Mouse (Mus musculus) embryonic facial prominence, embryonic 15.5 days (tissue): ENCODE data around the gene Wnt8b. TPM values are rescaled to one million over a fixed set of nuclear protein-coding genes. Genes with fewer than 3 reads are reported as not detected.

ENCODE experiments used
- ATAC-seq: fragments of 200-750 bp; cut with Nextera tagmentation; 2 replicates; pipeline ENCODE4 v1.8.0; 2017; ENCODE audit warnings: low read depth, moderate TSS enrichment; ENCODE audit not compliant: insufficient number of reproducible peaks, low FRiP score, low TSS enrichment
- H3K27ac ChIP-seq: fragments of 300-500 bp; sonication (generic); replicated peaks from 2 replicates; pipeline ENCODE4 v1.5.1; 2015; ENCODE audit warnings: mild to moderate bottlenecking, inconsistent platforms
- H3K27me3 ChIP-seq: fragments of 300-500 bp; sonication (generic); 2 replicates; pipeline ENCODE4 v1.6.1; 2015; ENCODE audit warnings: inconsistent platforms
- H3K36me3 ChIP-seq: fragments of 300-500 bp; sonication (generic); 2 replicates; pipeline ENCODE4 v1.6.1; 2015; ENCODE audit warnings: mild to moderate bottlenecking, inconsistent platforms
- H3K4me1 ChIP-seq: fragments of 300-500 bp; sonication (generic); 2 replicates; pipeline ENCODE4 v1.6.1; 2015; ENCODE audit warnings: inconsistent platforms
- H3K4me2 ChIP-seq: fragments of 300-500 bp; sonication (generic); replicated peaks from 2 replicates; pipeline ENCODE4 v1.6.1; 2015; ENCODE audit warnings: mild to moderate bottlenecking, inconsistent platforms
- H3K4me3 ChIP-seq: fragments of 300-500 bp; sonication (generic); replicated peaks from 2 replicates; pipeline ENCODE4 v1.5.1; 2015; ENCODE audit warnings: mild to moderate bottlenecking, inconsistent platforms
- H3K9ac ChIP-seq: fragments of 300-500 bp; sonication (generic); 2 replicates; pipeline ENCODE4 v1.6.1; 2015; ENCODE audit warnings: inconsistent platforms
- H3K9me3 ChIP-seq: fragments of 300-500 bp; sonication (generic); replicated peaks from 2 replicates; pipeline ENCODE4 v1.6.1; 2016; ENCODE audit warnings: inconsistent platforms
- WGBS: fragments of 180-500 bp; shearing (Covaris S2); methylation state at CpG from one replicate; pipeline ENCODE4 v1.1.7; 2015; 5-methylcytosine and 5-hydroxymethylcytosine counted together
- polyA plus RNA-seq: library from polyadenylated mRNA; unstranded; fragments of >200 nt; fragmentation: Nextera tagmentation; extraction: Ambion mirVana; gene quantifications from 2 replicates; pipeline ENCODE4 v1.2.1, GENCODE M21; 2015

Wnt8b gene
- polyA plus RNA-seq, 1 experiment from 2014 or later = not detected

DNA sequence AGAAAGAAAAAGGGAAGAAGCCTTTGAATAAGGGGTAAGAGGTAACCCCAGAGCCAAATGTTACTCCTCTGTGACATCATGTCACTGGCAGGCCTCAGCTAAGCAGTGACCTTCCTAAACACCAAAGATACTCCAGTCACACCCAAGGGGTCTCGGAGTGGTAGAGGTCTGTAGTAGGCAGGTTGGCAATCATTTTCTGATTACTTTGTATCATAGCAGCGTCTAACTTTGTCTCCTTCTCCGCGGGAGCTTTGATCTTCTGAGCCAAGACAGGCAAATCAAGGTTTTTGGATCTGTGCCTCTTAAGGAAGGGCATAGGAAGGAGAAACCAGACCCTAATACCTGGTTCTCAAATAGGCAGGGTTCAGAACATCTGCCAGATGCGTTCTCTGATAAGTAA is 19.3 kb downstream of the Wnt8b start:
- Histone ChIP-seq H3K27ac (no peak overlapping the region), H3K36me3 (no peaks in the 10 kb centered on the region), H3K4me2 (no peak overlapping the region), H3K4me3 (no peak overlapping the region), H3K27me3 (peaks cover 84% of the 10 kb centered on the region), H3K9me3 (no peaks in the 10 kb centered on the region), H3K4me1 (peaks cover 17% of the 10 kb centered on the region), H3K9ac (no peak overlapping the region)
- no peak for ATAC-seq
- WGBS = 23% methylated on average over 5 of the region's 5 CpGs

- H3K27me3 ChIP-seq = peaks cover 91% of the 10 kb centered on the region
- H3K4me3 ChIP-seq = no peak overlapping the region
- ATAC-seq = no peak
- WGBS = 17% methylated on average over 11 of the region's 11 CpGs
- no peak overlapping the region for H3K27ac ChIP-seq
- H3K9ac ChIP-seq = no peak overlapping the region
- peaks cover 17% of the 10 kb centered on the region for H3K4me1 ChIP-seq
- no peaks in the 10 kb centered on the region for H3K9me3 ChIP-seq
- no peaks in the 10 kb centered on the region for H3K36me3 ChIP-seq
- H3K4me2 ChIP-seq = no peak overlapping the region
Measured at GRCm38 (mm10) chr19:44513054-44513833, 20.0 kb downstream of the Wnt8b start.

DNA sequence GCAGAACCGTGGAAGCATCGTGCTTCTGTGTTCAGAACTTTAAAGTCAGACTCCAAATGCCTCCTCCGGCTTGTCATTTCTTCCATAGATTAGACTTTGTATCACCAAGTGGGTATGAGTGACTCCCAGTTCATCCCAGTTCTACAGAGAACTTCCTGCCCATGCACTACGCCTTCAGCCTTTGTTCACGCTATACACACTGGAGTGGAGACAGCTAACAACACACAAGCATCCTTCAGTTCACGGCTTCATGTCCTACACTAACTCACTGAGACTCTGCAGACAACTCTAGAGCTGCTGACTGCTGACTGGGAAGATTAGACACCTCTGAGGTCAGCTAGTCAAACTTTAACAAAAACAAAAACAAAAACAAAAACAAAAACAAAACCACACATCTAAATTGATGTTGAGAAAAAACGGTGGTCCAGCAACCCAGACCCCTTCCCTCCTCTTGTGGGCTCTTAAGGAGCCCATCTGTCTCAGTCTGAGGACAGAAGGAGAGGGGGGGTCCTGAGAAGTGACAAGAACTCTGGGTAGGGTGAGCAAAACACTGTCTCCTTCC is 20.7 kb downstream of the Wnt8b start:
- 25% methylated on average over 7 of the region's 7 CpGs for WGBS
- Histone ChIP-seq H3K27me3 (peaks cover 89% of the 10 kb centered on the region), H3K9me3 (no peaks in the 10 kb centered on the region), H3K27ac (no peak overlapping the region), H3K4me1 (peaks cover 17% of the 10 kb centered on the region), H3K4me3 (no peak overlapping the region), H3K4me2 (no peak overlapping the region), H3K9ac (no peak overlapping the region), H3K36me3 (no peaks in the 10 kb centered on the region)
- no peak for ATAC-seq

GRCm38 (mm10) chr19:44514521-44515451 is 21.5 kb downstream of the Wnt8b start:
- H3K27me3 ChIP-seq = peaks cover 83% of the 10 kb centered on the region
- no peak for ATAC-seq
- 17% methylated on average over 14 of the region's 14 CpGs for WGBS

GRCm38 (mm10) chr19:44515769-44516168 is 22.5 kb downstream of the Wnt8b start:
- peaks cover 73% of the 10 kb centered on the region for H3K27me3 ChIP-seq
- WGBS = 55% methylated on average over 6 of the region's 6 CpGs

More at GRCm38 (mm10) chr19:44514521-44515451, 21.5 kb downstream of the Wnt8b start:
- Histone ChIP-seq H3K4me2 (no peak overlapping the region), H3K9me3 (no peaks in the 10 kb centered on the region), H3K36me3 (no peaks in the 10 kb centered on the region), H3K4me1 (peaks cover 17% of the 10 kb centered on the region), H3K9ac (0 out of 2 replicates have a peak overlapping the region, but pooled peaks have one; percentile 4), H3K27ac (no peak overlapping the region), H3K4me3 (no peak overlapping the region)

DNA sequence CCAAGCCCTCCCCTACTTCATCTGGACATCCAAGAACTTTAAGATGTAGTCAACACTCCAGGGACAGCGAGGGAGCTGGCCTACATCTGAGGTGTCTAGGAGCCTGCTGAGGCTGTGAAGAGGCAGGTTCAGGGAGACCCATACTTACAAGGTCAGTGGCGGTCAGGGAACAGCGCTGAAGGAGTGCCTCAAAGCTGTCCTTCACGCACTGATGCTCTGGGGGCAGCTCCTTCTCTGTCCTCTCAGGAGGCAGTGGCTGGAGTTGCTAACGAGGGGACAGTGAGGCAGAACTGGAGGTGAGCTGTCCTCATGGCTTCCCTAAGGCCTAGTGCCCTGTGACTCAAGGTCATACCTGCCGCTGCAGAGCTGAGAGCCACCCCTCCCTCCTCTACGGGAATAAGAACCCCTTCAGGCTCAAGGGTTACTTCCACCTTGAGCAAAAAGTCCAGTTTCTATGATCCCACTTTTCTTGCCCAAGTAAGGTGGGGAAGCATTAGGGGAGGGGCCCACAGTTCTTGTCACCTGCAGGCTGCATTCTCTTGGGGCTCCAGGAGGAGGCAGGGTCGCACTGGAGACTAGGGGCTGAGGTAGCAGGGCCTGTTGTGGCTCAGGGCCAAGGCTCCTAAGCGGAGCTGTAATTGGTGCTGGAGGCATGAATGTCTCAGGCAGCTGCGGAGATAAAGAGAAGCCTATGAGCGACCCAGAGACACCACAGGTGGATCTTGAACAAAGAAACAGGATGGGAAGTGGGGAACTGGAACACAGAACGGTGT is 24.9 kb downstream of the Wnt8b start:
- Histone ChIP-seq H3K36me3 (no peaks in the 10 kb centered on the region), H3K27me3 (peaks cover 49% of the 10 kb centered on the region), H3K9ac (no peak overlapping the region), H3K9me3 (no peaks in the 10 kb centered on the region), H3K4me3 (no peak overlapping the region), H3K27ac (no peak overlapping the region), H3K4me2 (no peak overlapping the region), H3K4me1 (no peaks in the 10 kb centered on the region)
- ATAC-seq = no peak
- 58% methylated on average over 12 of the region's 12 CpGs for WGBS

More at GRCm38 (mm10) chr19:44515769-44516168, 22.5 kb downstream of the Wnt8b start:
- Histone ChIP-seq H3K4me3 (no peak overlapping the region), H3K27ac (no peak overlapping the region), H3K4me2 (no peak overlapping the region), H3K9me3 (no peaks in the 10 kb centered on the region), H3K4me1 (peaks cover 14% of the 10 kb centered on the region), H3K9ac (no peak overlapping the region), H3K36me3 (no peaks in the 10 kb centered on the region)
- ATAC-seq = no peak

DNA sequence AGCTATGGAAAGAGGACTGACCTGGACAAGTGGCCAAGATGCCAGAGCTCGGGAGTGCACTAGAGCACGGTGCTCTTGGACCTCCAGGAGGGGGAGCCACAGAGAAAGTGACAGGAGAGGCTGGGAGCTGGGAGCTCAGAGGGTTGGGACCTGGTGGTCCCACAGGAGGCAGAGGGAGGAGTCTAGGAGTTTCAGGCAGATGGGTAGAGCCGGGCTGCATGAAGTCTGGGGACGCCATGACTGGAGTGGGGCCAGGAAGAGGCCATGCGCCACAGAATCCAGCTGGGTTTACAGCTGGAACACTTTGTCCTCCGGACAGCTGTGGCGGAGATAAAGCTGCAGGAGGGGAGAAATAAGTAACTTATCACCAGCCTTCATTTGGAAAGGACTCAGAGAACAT is 25.9 kb downstream of the Wnt8b start:
- no peaks in the 10 kb centered on the region for H3K9me3 ChIP-seq
- no peak overlapping the region for H3K4me3 ChIP-seq
- 30% methylated on average over 7 of the region's 7 CpGs for WGBS
- H3K27ac ChIP-seq = no peak overlapping the region
- no peak overlapping the region for H3K9ac ChIP-seq
- peaks cover 39% of the 10 kb centered on the region for H3K27me3 ChIP-seq
- no peak for ATAC-seq
- H3K36me3 ChIP-seq = no peaks in the 10 kb centered on the region
- H3K4me2 ChIP-seq = no peak overlapping the region
- no peaks in the 10 kb centered on the region for H3K4me1 ChIP-seq

DNA sequence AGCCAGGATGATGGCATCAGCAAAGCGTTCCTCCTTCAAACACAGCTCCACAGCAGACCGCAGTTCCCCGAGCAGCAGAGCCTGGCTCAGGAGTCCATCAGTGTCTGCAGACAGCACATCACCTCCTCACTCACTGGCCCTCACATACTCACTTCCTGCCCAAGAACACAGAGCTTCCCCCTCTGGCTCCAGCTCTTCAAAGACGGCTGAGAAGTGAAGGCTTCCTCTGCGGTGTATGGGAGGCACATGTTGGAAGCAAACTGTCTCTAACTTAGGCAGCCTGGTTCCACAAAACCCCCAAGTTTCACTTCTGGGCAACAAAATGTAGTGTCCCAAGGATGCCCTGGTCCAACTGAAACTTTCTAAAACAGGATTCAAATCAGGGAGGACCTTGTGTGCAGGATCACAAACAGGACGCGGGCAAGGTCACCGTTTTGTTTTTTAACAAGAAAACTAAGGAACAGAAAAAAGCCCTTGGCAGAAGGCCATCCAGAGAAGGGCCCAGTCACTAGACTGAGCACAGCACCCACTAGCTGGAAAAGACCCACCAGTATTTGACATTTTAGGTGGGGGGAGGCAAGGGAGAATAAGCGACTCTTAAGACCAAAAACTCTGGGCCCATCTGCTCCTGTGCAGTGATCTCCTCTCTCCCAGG is 32.4 kb downstream of the Wnt8b start:
- H3K27me3 ChIP-seq = no peaks in the 10 kb centered on the region
- H3K9ac ChIP-seq = no peak overlapping the region
- H3K4me3 ChIP-seq = no peak overlapping the region
- H3K27ac ChIP-seq = no peak overlapping the region
- no peak overlapping the region for H3K4me2 ChIP-seq
- WGBS = 72% methylated on average over 9 of the region's 9 CpGs
- no peaks in the 10 kb centered on the region for H3K4me1 ChIP-seq
- no peaks in the 10 kb centered on the region for H3K36me3 ChIP-seq
- ATAC-seq = no peak
- H3K9me3 ChIP-seq = no peaks in the 10 kb centered on the region

- no peak overlapping the region for H3K27ac ChIP-seq
- no peaks in the 10 kb centered on the region for H3K9me3 ChIP-seq
- H3K4me1 ChIP-seq = no peaks in the 10 kb centered on the region
- ATAC-seq = no peak
- WGBS = 80% methylated on average over 6 of the region's 6 CpGs
- H3K4me2 ChIP-seq = no peak overlapping the region
- no peak overlapping the region for H3K4me3 ChIP-seq
- H3K9ac ChIP-seq = no peak overlapping the region
- H3K27me3 ChIP-seq = no peaks in the 10 kb centered on the region
- H3K36me3 ChIP-seq = no peaks in the 10 kb centered on the region
Measured at GRCm38 (mm10) chr19:44530018-44530417, 36.7 kb downstream of the Wnt8b start.

- H3K4me1 ChIP-seq = no peaks in the 10 kb centered on the region
- H3K27ac ChIP-seq = no peak overlapping the region
- 30% methylated on average over 3 of the region's 3 CpGs for WGBS
Measured at GRCm38 (mm10) chr19:44535376-44535775, 42.1 kb downstream of the Wnt8b start.

More at GRCm38 (mm10) chr19:44535376-44535775, 42.1 kb downstream of the Wnt8b start:
- H3K9ac ChIP-seq = no peak overlapping the region
- H3K9me3 ChIP-seq = no peaks in the 10 kb centered on the region
- no peak for ATAC-seq
- no peak overlapping the region for H3K4me2 ChIP-seq
- H3K36me3 ChIP-seq = no peaks in the 10 kb centered on the region
- H3K27me3 ChIP-seq = no peaks in the 10 kb centered on the region
- no peak overlapping the region for H3K4me3 ChIP-seq
